Mouse (Mus musculus) liver, embryonic 13.5 days (tissue): ENCODE results near the gene Edn1. TPM values are rescaled to one million over a fixed set of nuclear protein-coding genes. Genes with fewer than 3 reads are reported as not detected.

Experiments
- polyA plus RNA-seq: library from polyadenylated mRNA; unstranded; fragments of >200 nt; fragmentation: Nextera tagmentation; extraction: Ambion mirVana; gene quantifications from 2 replicates; pipeline ENCODE4 v1.2.1, GENCODE M21; 2015

The Edn1 gene
- polyA plus RNA-seq, 1 experiment from 2014 or later = 0.53 TPM

Other genes starting within 250 kb of the Edn1 start
- gene Hivep1, start 249.5 kb upstream of the Edn1 start, polyA plus RNA-seq = 2.4 and 3.3 TPM in 2 replicates